Mouse (Mus musculus) heart, embryonic 12.5 days (tissue): ENCODE results near the gene Nrip3. TPM values are rescaled to one million over a fixed set of nuclear protein-coding genes. Genes with fewer than 3 reads are reported as not detected.

Experiments used
- polyA plus RNA-seq: library from polyadenylated mRNA; unstranded; fragments of >200 nt; fragmentation: Nextera tagmentation; extraction: Ambion mirVana; gene quantifications from 2 replicates; pipeline ENCODE4 v1.2.1, GENCODE M21; 2016

Gene Nrip3
- polyA plus RNA-seq, 1 experiment from 2014 or later, result 1.0 TPM

Other genes with a start within 250 kb of the Nrip3 start
- gene St5, start 78.4 kb downstream of the Nrip3 start, polyA plus RNA-seq, result 40.5 and 41.0 TPM in 2 replicates
- 26.0 and 28.1 TPM in 2 replicates for gene Akip1, start 78.3 kb downstream of the Nrip3 start, polyA plus RNA-seq
- not detected in 2 replicates for gene BC051019, start 58.2 kb downstream of the Nrip3 start, polyA plus RNA-seq
- gene Ascl3, start 50.3 kb downstream of the Nrip3 start, polyA plus RNA-seq, result not detected in 2 replicates
- 54.1 and 56.4 TPM in 2 replicates for gene Tmem9b, start 29.1 kb downstream of the Nrip3 start, polyA plus RNA-seq
- 9.3 and 10.1 TPM in 2 replicates for gene Scube2, start 83.7 kb upstream of the Nrip3 start, polyA plus RNA-seq
- 50.3 and 52.2 TPM in 2 replicates for gene Dennd5a, start 178.4 kb upstream of the Nrip3 start, polyA plus RNA-seq
- 56.9 and 63.5 TPM in 2 replicates for gene Tmem41b, start 204.9 kb upstream of the Nrip3 start, polyA plus RNA-seq
- gene Ipo7, start 236.2 kb upstream of the Nrip3 start, polyA plus RNA-seq, result 43.8 and 43.9 TPM in 2 replicates